Mouse (Mus musculus) thymus, adult 2 months (tissue): ENCODE results near the gene Tmed2. TPM values are rescaled to one million over a fixed set of nuclear protein-coding genes. Genes with fewer than 3 reads are reported as not detected.
"Not testable (repeated sequence)": the region's sequence is repeated elsewhere in the genome, so short reads cannot be mapped to it uniquely, and the experiment has no call there.

Source experiments
- DNase-seq: peaks from one replicate; pipeline ENCODE4 v3.0.0; 2021
- H3K27ac ChIP-seq: fragments of 200-500 bp; 2 replicates; pipeline ENCODE4 v1.5.1; 2012; ENCODE audit warnings: low read length, control low read depth; ENCODE audit not compliant: control insufficient read depth, insufficient read depth
- H3K27me3 ChIP-seq: fragments of 200-500 bp; 2 replicates; pipeline ENCODE4 v1.6.1; 2012; ENCODE audit warnings: mild to moderate bottlenecking, low read length, moderate library complexity, mixed read lengths; ENCODE audit not compliant: control insufficient read depth, insufficient read depth
- H3K36me3 ChIP-seq: fragments of 200-500 bp; 2 replicates; pipeline ENCODE4 v1.6.1; 2012; ENCODE audit warnings: mild to moderate bottlenecking, low read length, moderate library complexity; ENCODE audit not compliant: control insufficient read depth, insufficient read depth
- H3K4me1 ChIP-seq: fragments of 200-500 bp; replicated peaks from 2 replicates; pipeline ENCODE4 v1.6.1; 2012; ENCODE audit warnings: low read length; ENCODE audit not compliant: control insufficient read depth, insufficient read depth
- H3K4me3 ChIP-seq: fragments of 200-500 bp; 2 replicates; pipeline ENCODE4 v1.5.1; 2012; ENCODE audit warnings: mild to moderate bottlenecking, low read length, control low read depth, moderate library complexity; ENCODE audit not compliant: control insufficient read depth, insufficient read depth
- CTCF ChIP-seq: fragments of 200-500 bp; IDR thresholded peaks from 2 replicates; pipeline ENCODE4 v1.5.1; 2012; ENCODE audit warnings: mild to moderate bottlenecking, control low read depth, low read length, moderate library complexity, borderline replicate concordance; ENCODE audit not compliant: control insufficient read depth, poor library complexity, insufficient read depth; ENCODE audit errors: extremely low read depth
- POLR2A ChIP-seq: fragments of 200-500 bp; IDR thresholded peaks from 2 replicates; pipeline ENCODE4 v1.6.1; 2012; ENCODE audit warnings: mild to moderate bottlenecking, low read length, control low read depth, moderate library complexity; ENCODE audit not compliant: control insufficient read depth, poor library complexity, insufficient read depth; ENCODE audit errors: extremely low read depth
- WGBS: fragments of 180-500 bp; shearing (Covaris S2); methylation state at CpG from one replicate; pipeline ENCODE4 v1.1.7; 2018; 5-methylcytosine and 5-hydroxymethylcytosine counted together
- polyA plus RNA-seq: library from polyadenylated mRNA; depleted of rRNA; stranded (reverse); fragments of >200 nt; gene quantifications from 2 replicates; pipeline ENCODE4 v1.2.3, GENCODE M21; 2012; rRNA removed

Tmed2 gene
- polyA plus RNA-seq, 1 experiment = 134 TPM

GRCm38 (mm10) chr5:124582515-124582914, 42.0 kb downstream of the Tmed2 start:
- no peaks in the 10 kb centered on the region for H3K27me3 ChIP-seq
- H3K36me3 ChIP-seq = no peaks in the 10 kb centered on the region
- WGBS = 71% methylated on average over 5 of the region's 5 CpGs
- H3K4me3 ChIP-seq = no peak overlapping the region
- TF ChIP-seq POLR2A (no peak), CTCF (no peak)
- DNase-seq = no peak
- no peak overlapping the region for H3K27ac ChIP-seq
- H3K4me1 ChIP-seq = peaks cover 10% of the 10 kb centered on the region

- no peak for DNase-seq
- peaks cover 10% of the 10 kb centered on the region; the same call in 1 of the 2 replicates for H3K36me3 ChIP-seq
- H3K27me3 ChIP-seq = no peaks in the 10 kb centered on the region
These were observed 52.3 kb downstream of the Tmed2 start for GRCm38 (mm10) chr5:124592768-124593167.

GRCm38 (mm10) chr5:124598224-124599174, 58.0 kb downstream of the Tmed2 start:
- TF ChIP-seq CTCF = no peak
- no peak for TF ChIP-seq POLR2A
- 33% methylated on average over 30 of the region's 30 CpGs for WGBS
- H3K4me3 ChIP-seq = 0 out of 2 replicates have a peak overlapping the region, but pooled peaks have one; percentile 20
- no peak overlapping the region for H3K27ac ChIP-seq
- H3K36me3 ChIP-seq = 0 out of 2 replicates have a peak, but pooled peaks cover 7% of the 10 kb centered on the region
- DNase-seq = peak; percentile 42
- H3K27me3 ChIP-seq = no peaks in the 10 kb centered on the region
- no peaks in the 10 kb centered on the region for H3K4me1 ChIP-seq

More at GRCm38 (mm10) chr5:124592768-124593167, 52.3 kb downstream of the Tmed2 start:
- 98% methylated on average over 3 of the region's 3 CpGs for WGBS
- Histone ChIP-seq H3K4me3 (no peak overlapping the region), H3K4me1 (no peaks in the 10 kb centered on the region), H3K27ac (no peak overlapping the region)
- TF ChIP-seq POLR2A = no peak
- TF ChIP-seq CTCF = no peak

- H3K4me1 ChIP-seq, DNase-seq, H3K27ac ChIP-seq, H3K27me3 ChIP-seq, H3K36me3 ChIP-seq, H3K4me3 ChIP-seq: not testable (repeated sequence)
- 48% methylated on average over 8 of the region's 8 CpGs for WGBS
These were observed 59.2 kb downstream of the Tmed2 start for GRCm38 (mm10) chr5:124599726-124600125.

Other genes with a start within 250 kb of the Tmed2 start
- gene Mphosph9, start 212.7 kb upstream of the Tmed2 start, polyA plus RNA-seq = 16.2 and 19.6 TPM in 2 replicates
- 5.7 and 6.4 TPM in 2 replicates for gene 2810006K23Rik, start 212.6 kb upstream of the Tmed2 start, polyA plus RNA-seq
- gene Cdk2ap1, start 177.6 kb upstream of the Tmed2 start, polyA plus RNA-seq = 191 and 206 TPM in 2 replicates
- 36.3 and 40.8 TPM in 2 replicates for gene Sbno1, start 114.7 kb upstream of the Tmed2 start, polyA plus RNA-seq
- 76.5 and 92.5 TPM in 2 replicates for gene Kmt5a, start 100.8 kb upstream of the Tmed2 start, polyA plus RNA-seq
- gene Rilpl2, start 62.3 kb upstream of the Tmed2 start, polyA plus RNA-seq = 38.5 and 38.6 TPM in 2 replicates
- 4.6 and 5.0 TPM in 2 replicates for gene Snrnp35, start 57.6 kb upstream of the Tmed2 start, polyA plus RNA-seq
- gene Rilpl1, start 9.3 kb upstream of the Tmed2 start, polyA plus RNA-seq = 3.6 and 9.5 TPM in 2 replicates
- 33.2 and 38.5 TPM in 2 replicates for gene Ddx55, start 12.2 kb downstream of the Tmed2 start, polyA plus RNA-seq
- gene Eif2b1, start 38.4 kb downstream of the Tmed2 start, polyA plus RNA-seq = 25.2 and 25.4 TPM in 2 replicates
- gene Gtf2h3, start 38.4 kb downstream of the Tmed2 start, polyA plus RNA-seq = 55.7 and 57.6 TPM in 2 replicates
- 122 and 127 TPM in 2 replicates for gene Atp6v0a2, start 87.9 kb downstream of the Tmed2 start, polyA plus RNA-seq
- 0.31 and 0.38 TPM in 2 replicates for gene Dnah10, start 184.4 kb downstream of the Tmed2 start, polyA plus RNA-seq